Mouse (Mus musculus): Measurements from ENCODE around the gene Slc22a18.

- TF ChIP-seq CTCF (IDR thresholded peaks at IDR 0.05; ENCODE audit: low read depth) (no peak), EP300 (IDR thresholded peaks at IDR 0.05; ENCODE audit: low read depth) (no peak)
Observed at GRCm38 (mm10) chr7:143428814-143429499, 44.6 kb upstream of the Slc22a18 start.
